Mouse (Mus musculus) liver, postnatal 0 days (tissue): ENCODE measurements around the gene Satb1.

Experiments
- CTCF ChIP-seq: sonication (generic); IDR thresholded peaks from 2 replicates; pipeline ENCODE4 v1.5.1; 2016; ENCODE audit warnings: antibody characterized with exemption, low read depth
- EP300 ChIP-seq: IDR thresholded peaks from 2 replicates; pipeline ENCODE4 v1.6.1; 2016; ENCODE audit warnings: antibody characterized with exemption, low read depth, mild to moderate bottlenecking

DNA sequence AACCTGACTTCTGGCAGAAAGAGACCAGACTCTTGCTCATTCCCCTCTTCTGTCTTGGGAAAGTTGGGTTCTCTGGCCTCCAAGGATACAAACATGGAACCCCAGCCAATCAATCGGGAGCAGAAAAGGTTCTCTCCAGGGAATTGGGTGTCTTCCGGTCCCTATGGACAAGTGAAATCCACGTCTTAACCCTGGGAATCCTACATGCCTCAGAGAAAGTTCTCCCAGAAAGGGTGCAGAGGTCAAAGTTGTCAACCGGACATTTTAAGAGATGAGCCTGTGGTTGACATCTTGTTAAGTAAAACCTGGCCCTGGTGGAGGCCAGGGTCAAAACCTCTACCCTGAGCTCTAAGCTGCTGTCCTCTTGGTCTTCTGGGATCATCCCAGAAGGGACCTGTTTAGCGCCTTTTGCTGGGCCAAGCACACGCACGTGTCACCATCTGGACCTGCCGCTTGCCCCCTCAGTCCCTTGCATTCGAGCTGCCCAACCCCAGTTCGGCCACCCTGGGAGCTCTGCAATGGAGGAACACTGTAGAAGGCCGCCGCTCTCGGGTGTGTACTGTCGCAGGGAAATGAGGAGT, 1.9 kb downstream of the Satb1 start:
- no peak for TF ChIP-seq CTCF
- no peak for TF ChIP-seq EP300
